8 mouse cellular contexts compared by ENCODE assay signal in the genomic region with DNA sequence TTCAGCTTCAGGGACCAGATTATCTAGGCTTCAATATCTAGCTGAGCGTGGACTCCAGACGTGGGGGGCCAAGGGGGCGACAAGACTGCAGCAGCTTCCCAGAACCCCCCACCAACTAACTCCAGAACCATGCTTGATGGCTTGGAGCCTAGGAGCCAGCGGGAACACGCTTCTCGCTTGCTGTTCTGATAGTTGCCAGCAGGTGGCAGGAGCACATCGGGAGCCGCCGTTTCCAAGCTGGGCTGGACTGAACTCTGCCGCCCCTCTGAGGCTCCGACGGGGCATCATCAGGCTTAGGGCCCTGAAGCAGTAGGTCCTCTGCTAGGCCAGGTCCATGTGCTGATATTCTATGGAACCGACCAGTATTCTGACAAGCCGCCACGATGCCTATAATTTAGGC. TPM values are rescaled to one million over a fixed set of nuclear protein-coding genes. Genes with fewer than 3 reads are reported as not detected.
DNase-seq lines count a peak whose midpoint lies in the region; ATAC-seq and TF ChIP-seq lines count a peak whose summit lies in the region.

No protein-coding gene starts in this region.

- no peak overlapping the region for H3K4me3 ChIP-seq in C2C12 (ENCODE audit: insufficient read depth, poor library complexity, severe bottlenecking)
- no peak overlapping the region for H3K4me3 ChIP-seq in embryonic facial prominence, embryonic 14.5 days (ENCODE audit: low read depth, low read length)
- H3K4me3 ChIP-seq in heart, embryonic 10.5 days: no peak overlapping the region
- no peak overlapping the region for H3K4me3 ChIP-seq in kidney, embryonic 14.5 days (ENCODE audit: low read length)
- H3K4me3 ChIP-seq in liver, embryonic 11.5 days (ENCODE audit: low read depth, low read length): no peak overlapping the region

- TF ChIP-seq CTCF in C2C12 (IDR thresholded peaks at IDR 0.05; ENCODE audit: control insufficient read depth, insufficient read depth, insufficient read length): peak; percentile 97

- no peak overlapping the region for H3K27ac ChIP-seq in embryonic facial prominence, embryonic 14.5 days (replicated peaks; ENCODE audit: low read depth, low read length)
- H3K27ac ChIP-seq in heart, embryonic 10.5 days: 0 out of 2 replicates have a peak overlapping the region, but pooled peaks have one; percentile 37
- H3K27ac ChIP-seq in kidney, embryonic 14.5 days (ENCODE audit: low read depth, low read length): no peak overlapping the region
- H3K27ac ChIP-seq in liver, embryonic 11.5 days (ENCODE audit: low read depth, low read length): no peak overlapping the region

- peaks cover 19% of the 10 kb centered on the region for H3K27me3 ChIP-seq in C2C12 (ENCODE audit: control insufficient read depth, insufficient read depth, insufficient read length)
- H3K27me3 ChIP-seq in embryonic facial prominence, embryonic 14.5 days (replicated peaks; ENCODE audit: control insufficient read depth, insufficient read depth, low read length): no peaks in the 10 kb centered on the region
- peaks cover 41% of the 10 kb centered on the region for H3K27me3 ChIP-seq in heart, embryonic 10.5 days (ENCODE audit: insufficient read depth, poor library complexity, severe bottlenecking)
- no peaks in the 10 kb centered on the region for H3K27me3 ChIP-seq in kidney, embryonic 14.5 days (ENCODE audit: control insufficient read depth, insufficient read depth, low read length)
- H3K27me3 ChIP-seq in liver, embryonic 11.5 days (replicated peaks; ENCODE audit: control insufficient read depth, insufficient read depth, low read length): no peaks in the 10 kb centered on the region
- no peaks in the 10 kb centered on the region for H3K27me3 ChIP-seq in splenic B cell, adult 2 months (ENCODE audit: control insufficient read depth, insufficient read depth, low read length, poor library complexity, severe bottlenecking)

- H3K36me3 ChIP-seq in C2C12 (ENCODE audit: control insufficient read depth, insufficient read depth): no peaks in the 10 kb centered on the region
- H3K36me3 ChIP-seq in embryonic facial prominence, embryonic 14.5 days (ENCODE audit: control insufficient read depth, insufficient read depth, low read length): no peaks in the 10 kb centered on the region
- H3K36me3 ChIP-seq in heart, embryonic 10.5 days: no peaks in the 10 kb centered on the region
- H3K36me3 ChIP-seq in kidney, embryonic 14.5 days (ENCODE audit: control insufficient read depth, insufficient read depth, low read length): no peaks in the 10 kb centered on the region
- H3K36me3 ChIP-seq in liver, embryonic 11.5 days (ENCODE audit: control insufficient read depth, insufficient read depth, low read length): no peaks in the 10 kb centered on the region
- H3K36me3 ChIP-seq in splenic B cell, adult 2 months (ENCODE audit: control insufficient read depth, insufficient read depth, low read length, poor library complexity, severe bottlenecking): no peaks in the 10 kb centered on the region

- no peaks in the 10 kb centered on the region for H3K79me2 ChIP-seq in C2C12 (ENCODE audit: control insufficient read depth, insufficient read depth)

- H3K4me1 ChIP-seq in embryonic facial prominence, embryonic 14.5 days (ENCODE audit: control insufficient read depth, insufficient read depth, low read length): no peaks in the 10 kb centered on the region
- peaks cover 29% of the 10 kb centered on the region for H3K4me1 ChIP-seq in heart, embryonic 10.5 days
- no peaks in the 10 kb centered on the region; the same call in 1 of the 2 replicates for H3K4me1 ChIP-seq in kidney, embryonic 14.5 days (ENCODE audit: control insufficient read depth, insufficient read depth, low read length)
- peaks cover 25% of the 10 kb centered on the region for H3K4me1 ChIP-seq in liver, embryonic 11.5 days (replicated peaks; ENCODE audit: control insufficient read depth, insufficient read depth, low read length)

- no peak overlapping the region for H3K9ac ChIP-seq in embryonic facial prominence, embryonic 14.5 days (ENCODE audit: low read depth, low read length)
- H3K9ac ChIP-seq in kidney, embryonic 14.5 days (ENCODE audit: low read depth, low read length): no peak overlapping the region
- no peak overlapping the region for H3K9ac ChIP-seq in liver, embryonic 11.5 days (ENCODE audit: low read depth, low read length)

- peak; percentile 74 to 82 for DNase-seq in adrenal gland, postnatal 4 days (ENCODE audit: low spot score in 2 of 2)
- peak; percentile 81 for DNase-seq in embryonic facial prominence, embryonic 14.5 days (ENCODE audit: low spot score)
- peak; percentile 90 for DNase-seq in heart, embryonic 10.5 days (ENCODE audit: low spot score)
- DNase-seq in liver, embryonic 11.5 days (ENCODE audit: low spot score): peak; percentile 80
- DNase-seq in natural killer cell, adult 2 months (ENCODE audit: low spot score in 2 of 2): peak; percentile 78 to 84
- peak; percentile 91 for DNase-seq in splenic B cell, adult 2 months (ENCODE audit: low read depth, low spot score)

- ATAC-seq in embryonic facial prominence, embryonic 14.5 days (ENCODE audit: low read depth): peak; percentile 77
- peak; percentile 75 for ATAC-seq in kidney, embryonic 14.5 days (ENCODE audit: low FRiP score, low TSS enrichment)
- ATAC-seq in liver, embryonic 11.5 days (replicated peaks; ENCODE audit: low FRiP score): peak; percentile 51

- H3K9me3 ChIP-seq in embryonic facial prominence, embryonic 14.5 days (ENCODE audit: control insufficient read depth, low read length): no peaks in the 10 kb centered on the region
- H3K9me3 ChIP-seq in heart, embryonic 10.5 days: no peaks in the 10 kb centered on the region
- H3K9me3 ChIP-seq in kidney, embryonic 14.5 days (ENCODE audit: control insufficient read depth, low read length): no peaks in the 10 kb centered on the region
- H3K9me3 ChIP-seq in liver, embryonic 11.5 days (ENCODE audit: control insufficient read depth, low read length): no peaks in the 10 kb centered on the region

- no peaks in the 10 kb centered on the region for H3K79me3 ChIP-seq in C2C12 (ENCODE audit: low read depth)

- H3K4me2 ChIP-seq in embryonic facial prominence, embryonic 14.5 days (ENCODE audit: low read depth, low read length): no peak overlapping the region
- H3K4me2 ChIP-seq in kidney, embryonic 14.5 days (replicated peaks; ENCODE audit: low read depth, low read length): no peak overlapping the region
- H3K4me2 ChIP-seq in liver, embryonic 11.5 days: no peak overlapping the region

- 9% methylated on average over 12 of the region's 15 CpGs for WGBS in embryonic facial prominence, embryonic 14.5 days
- WGBS in heart, embryonic 10.5 days: 4% methylated on average over 15 of the region's 15 CpGs
- 6% methylated on average over 15 of the region's 15 CpGs for WGBS in kidney, embryonic 14.5 days
- WGBS in liver, embryonic 11.5 days: 4% methylated on average over 15 of the region's 15 CpGs

- H3ac ChIP-seq in C2C12 (ENCODE audit: control insufficient read depth, insufficient read length, low read depth): no peak overlapping the region

TF ChIP-seq in C2C12, 6 proteins besides CTCF, POLR2A, EP300 and RAD21:
- no peak for TF ChIP-seq CEBPB (IDR thresholded peaks at IDR 0.05; ENCODE audit: low read depth)
- no peak for TF ChIP-seq USF1 (IDR thresholded peaks at IDR 0.05; ENCODE audit: low read depth)

RNA-seq across cellular contexts. Expression of gene Get4, which starts 30.1 kb away (rescaled TPM):
- 133 TPM for polyA plus RNA-seq in C2C12 (2012; fragmentation: generic; extraction: Trizol)
- total RNA-seq in adrenal gland, postnatal 4 days (2021): 100 to 1,000 TPM; 102 to 118 TPM
- polyA plus RNA-seq in embryonic facial prominence, embryonic 14.5 days (2014; fragmentation: Nextera tagmentation; extraction: Ambion mirVana): 136 and 156 TPM in 2 replicates
- polyA plus RNA-seq in heart, embryonic 10.5 days (2016; fragmentation: Nextera tagmentation; extraction: Ambion mirVana): 193 and 205 TPM in 2 replicates
- polyA plus RNA-seq in kidney, embryonic 14.5 days (2014; fragmentation: Nextera tagmentation; extraction: Ambion mirVana): 132 and 156 TPM in 2 replicates
- 208 and 209 TPM in 2 replicates for polyA plus RNA-seq in liver, embryonic 11.5 days (2014; fragmentation: Nextera tagmentation; extraction: Ambion mirVana)

RNA-seq across cellular contexts. Expression of gene Adap1, which starts 43.2 kb away (rescaled TPM):
- polyA plus RNA-seq in C2C12 (2012; fragmentation: generic; extraction: Trizol): 0.06 TPM
- total RNA-seq in adrenal gland, postnatal 4 days (2021): 1 to 10 TPM; 6.2 to 8.0 TPM
- polyA plus RNA-seq in embryonic facial prominence, embryonic 14.5 days (2014; fragmentation: Nextera tagmentation; extraction: Ambion mirVana): 5.1 and 5.7 TPM in 2 replicates
- polyA plus RNA-seq in heart, embryonic 10.5 days (2016; fragmentation: Nextera tagmentation; extraction: Ambion mirVana): 1.1 and 1.2 TPM in 2 replicates
- 0.89 and 1.2 TPM in 2 replicates for polyA plus RNA-seq in kidney, embryonic 14.5 days (2014; fragmentation: Nextera tagmentation; extraction: Ambion mirVana)
- polyA plus RNA-seq in liver, embryonic 11.5 days (2014; fragmentation: Nextera tagmentation; extraction: Ambion mirVana): 7.2 and 8.1 TPM in 2 replicates
